Mouse (Mus musculus) liver, postnatal 0 days (tissue): ENCODE measurements around the gene Pde4c.

Source experiments
- CTCF ChIP-seq: sonication (generic); IDR thresholded peaks from 2 replicates; pipeline ENCODE4 v1.5.1; 2016; ENCODE audit warnings: antibody characterized with exemption, low read depth
- EP300 ChIP-seq: IDR thresholded peaks from 2 replicates; pipeline ENCODE4 v1.6.1; 2016; ENCODE audit warnings: antibody characterized with exemption, low read depth, mild to moderate bottlenecking

GRCm38 (mm10) chr8:70767503-70767902, 44.0 kb downstream of the Pde4c start:
- TF ChIP-seq CTCF (no peak), EP300 (no peak)
